Mouse (Mus musculus) granulocyte monocyte progenitor cell, adult 5-6 weeks (primary cell): ENCODE data around the gene Gm5089. TPM values are rescaled to one million over a fixed set of nuclear protein-coding genes. Genes with fewer than 3 reads are reported as not detected.

Source experiments
- ATAC-seq: replicated peaks from 2 replicates; pipeline ENCODE4 v1.8.0; 2016; ENCODE audit warnings: mild to moderate bottlenecking, moderate TSS enrichment, inconsistent platforms; ENCODE audit not compliant: poor library complexity, severe bottlenecking
- total RNA-seq, 2 experiments: library from RNA; stranded (forward) in 1 of 2; stranded (reverse) in 1 of 2; fragments of 200-712, 200-1000 nt in 1 of 2; fragments of >200 nt in 1 of 2; fragmentation: Nextera tagmentation in 1 of 2; gene quantifications; 2 replicates each; pipeline ENCODE4 v1.2.3; 2014 to 2017

Gene Gm5089
- total RNA-seq, 2 experiments from 2014 or later, result not detected

DNA sequence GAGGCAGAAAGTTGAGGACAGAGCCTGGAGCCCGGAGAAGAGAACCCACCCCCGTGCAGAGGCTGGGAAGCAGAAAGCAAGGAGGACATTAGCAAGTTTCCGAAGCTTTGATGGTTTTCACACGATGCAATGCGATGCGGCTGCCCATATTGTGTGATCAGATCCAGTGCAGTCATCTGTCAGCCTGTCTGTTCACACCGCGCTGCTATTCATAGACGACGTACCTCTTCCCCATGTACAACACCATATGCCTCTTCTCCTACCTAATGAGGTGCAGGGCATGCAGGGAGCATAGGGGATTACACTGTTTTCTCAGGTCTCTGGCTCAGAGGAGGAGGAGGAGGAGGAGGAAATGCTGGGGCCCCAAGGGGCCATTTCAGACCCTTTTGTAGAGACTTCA lies 14.1 kb downstream of the Gm5089 start:
- no peak for ATAC-seq

DNA sequence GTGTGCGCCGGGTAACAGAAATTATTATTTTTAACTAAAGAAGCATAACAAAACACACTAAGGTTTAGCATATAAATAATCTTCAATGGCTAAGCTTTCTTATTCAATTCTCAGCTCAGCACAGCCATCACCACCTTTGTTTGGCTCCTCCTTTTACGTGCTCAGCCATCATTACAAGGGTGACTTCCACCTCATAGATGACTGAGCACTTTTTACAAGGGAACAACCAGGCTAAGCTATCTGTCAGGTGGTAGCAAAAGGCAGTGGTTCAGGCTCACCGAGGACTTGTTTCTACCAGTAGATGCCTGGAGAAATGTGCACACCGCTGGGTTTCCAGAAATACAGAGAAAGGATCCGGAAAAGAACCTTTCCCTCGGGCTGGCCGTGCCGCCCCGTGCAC lies 16.9 kb downstream of the Gm5089 start:
- ATAC-seq, result no peak

DNA sequence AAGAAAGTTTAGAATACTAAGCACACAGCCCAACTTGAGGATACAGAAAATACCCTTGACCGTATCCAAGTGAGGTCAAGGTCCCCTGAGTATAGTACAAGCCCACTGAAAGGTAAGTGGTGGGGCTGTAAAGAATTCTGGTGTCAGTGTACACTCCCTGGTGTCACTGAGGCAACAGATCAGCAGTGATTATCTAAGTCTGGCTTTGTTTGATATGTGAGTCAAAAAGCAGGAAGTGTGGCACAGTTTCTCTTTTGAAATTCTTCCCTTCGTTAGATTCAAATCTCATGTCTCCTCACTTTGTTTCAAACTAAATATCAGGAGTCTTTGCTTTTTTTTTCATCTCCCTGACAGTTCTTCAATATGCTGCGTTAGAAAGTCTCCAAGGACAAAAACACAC lies 18.4 kb downstream of the Gm5089 start:
- ATAC-seq, result no peak

DNA sequence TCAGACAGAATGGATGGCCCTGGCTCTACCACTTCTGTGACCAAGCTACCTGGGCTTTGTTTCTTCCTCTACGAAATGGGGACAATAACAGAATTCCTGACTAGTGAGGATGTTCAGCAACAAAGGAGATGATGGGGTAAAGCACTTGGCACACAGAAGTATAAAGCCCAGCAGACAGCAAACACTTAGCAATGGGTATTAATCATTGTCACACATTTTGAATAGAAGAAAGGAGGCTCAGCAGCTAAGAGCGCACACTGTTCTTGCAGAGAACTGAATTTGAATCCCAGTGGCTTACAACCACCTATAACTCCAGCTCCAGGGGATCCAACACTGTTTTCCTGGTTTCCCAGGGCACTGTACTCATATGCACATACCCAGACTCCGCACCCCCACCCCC lies 23.3 kb downstream of the Gm5089 start:
- no peak for ATAC-seq

DNA sequence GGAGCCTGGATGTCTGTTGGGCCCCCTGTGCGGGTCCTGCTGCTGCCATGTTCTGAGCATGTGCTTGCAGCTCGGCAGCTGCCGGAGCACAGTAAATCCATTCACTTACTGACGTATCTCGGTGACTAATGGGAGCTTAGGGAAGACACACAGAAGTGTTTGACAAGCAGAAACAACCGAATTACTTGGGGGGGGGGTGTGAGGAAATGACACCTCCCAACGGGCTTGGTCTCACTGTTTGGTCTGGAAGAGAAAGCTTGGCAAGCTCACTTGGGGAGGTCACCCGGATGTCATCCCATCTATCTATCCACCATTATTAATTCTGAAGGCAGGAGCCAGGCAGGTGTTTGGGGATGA lies 23.7 kb downstream of the Gm5089 start:
- ATAC-seq, result no peak

DNA sequence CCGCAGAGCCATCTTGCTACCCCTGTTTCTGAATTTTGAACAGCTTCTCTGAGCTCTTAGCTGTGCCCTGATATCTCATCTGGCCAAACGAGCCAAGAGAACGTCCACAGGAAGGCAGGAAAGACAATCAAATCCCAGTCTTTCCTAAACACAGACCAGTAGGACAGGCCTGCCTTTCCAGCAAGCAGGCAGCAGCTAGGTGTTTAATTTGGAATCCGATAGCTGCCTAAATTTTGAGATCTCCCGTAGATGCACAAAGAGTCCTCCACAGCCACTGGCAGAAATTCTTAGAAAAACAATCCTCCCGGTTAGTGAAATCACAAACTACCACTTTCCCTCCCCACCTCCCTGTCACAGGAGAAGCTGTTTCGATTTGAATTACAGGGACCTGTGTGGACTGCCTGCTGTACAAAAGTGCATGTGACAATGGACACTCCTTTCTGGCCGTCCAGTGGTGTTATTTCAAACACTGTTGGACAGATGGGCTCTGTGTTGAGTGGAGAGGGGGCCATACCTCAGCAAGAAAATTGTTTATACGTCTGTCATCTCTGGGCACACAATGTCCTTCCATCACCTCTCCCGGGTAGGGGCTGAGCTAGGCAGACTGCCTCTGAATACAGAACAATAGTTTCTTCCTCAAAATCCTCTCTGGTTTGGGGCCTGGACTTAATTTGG lies 24.2 kb downstream of the Gm5089 start:
- ATAC-seq, result no peak

DNA sequence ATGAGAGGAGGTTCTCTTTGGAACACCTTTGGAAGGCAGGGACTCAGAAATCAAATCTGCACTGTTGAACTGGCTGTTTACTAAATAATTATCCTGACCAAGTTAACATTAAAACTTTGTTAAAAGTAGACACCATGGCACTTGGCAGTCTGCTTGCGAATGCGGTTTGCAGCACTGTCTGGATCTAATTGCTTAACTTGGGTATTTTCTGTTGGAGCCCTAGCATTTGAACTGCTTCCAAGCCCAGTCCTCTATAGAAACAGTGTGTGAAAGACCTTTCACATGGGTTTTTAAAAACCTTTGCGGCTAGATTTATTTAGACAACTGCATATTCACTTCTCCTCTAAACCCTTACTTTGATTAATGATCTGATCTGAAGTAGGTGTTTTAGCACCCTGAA lies 26.5 kb downstream of the Gm5089 start:
- no peak for ATAC-seq

DNA sequence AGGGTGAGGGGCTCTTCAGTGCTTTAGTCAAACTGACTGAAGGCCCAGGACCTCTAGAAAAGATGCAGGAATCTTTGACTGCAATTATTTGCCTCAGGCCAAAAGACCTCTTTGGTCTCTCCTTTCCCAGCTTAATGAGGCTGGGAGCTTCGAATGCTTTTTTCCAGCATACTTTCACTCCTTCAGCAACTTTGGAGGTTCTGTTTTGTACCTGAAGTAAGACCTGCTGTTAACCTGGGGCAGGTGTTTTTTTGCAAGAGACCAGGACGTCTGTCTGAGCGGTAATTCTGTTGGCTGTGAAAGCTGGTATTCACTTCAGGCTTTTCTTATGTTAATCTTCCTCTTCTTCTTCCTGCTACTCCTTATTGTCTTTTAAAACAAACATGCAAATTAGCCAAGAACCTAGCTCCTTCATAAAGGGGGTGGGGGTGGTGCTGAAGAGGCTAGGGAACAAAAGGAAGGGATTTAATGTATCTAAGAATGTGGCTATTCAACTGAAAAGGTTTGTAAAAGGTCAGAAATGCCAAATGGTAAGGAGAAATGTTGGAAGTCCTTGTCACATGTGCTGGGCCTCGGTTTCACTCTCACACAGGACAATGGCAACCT lies 34.6 kb downstream of the Gm5089 start:
- ATAC-seq, result no peak

DNA sequence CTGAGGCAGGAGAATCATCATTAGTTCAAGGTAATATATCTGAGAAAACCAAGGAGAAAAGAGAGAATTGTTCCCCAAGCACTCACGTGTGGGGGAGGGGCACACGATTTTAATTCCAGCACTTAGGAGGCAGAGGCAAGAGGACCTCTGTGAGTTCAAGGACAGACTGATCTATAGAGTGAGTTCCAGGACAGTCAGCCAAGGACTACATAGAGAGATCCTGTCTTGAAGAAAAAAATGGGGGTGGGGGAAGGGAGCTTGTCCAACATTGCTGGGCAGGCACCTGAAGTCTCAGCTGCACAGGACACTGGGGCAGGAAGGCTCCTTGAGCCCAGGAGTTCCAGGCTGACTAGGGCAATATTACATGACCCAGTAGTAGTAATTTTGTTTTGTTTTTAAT lies 36.1 kb downstream of the Gm5089 start:
- no peak for ATAC-seq

DNA sequence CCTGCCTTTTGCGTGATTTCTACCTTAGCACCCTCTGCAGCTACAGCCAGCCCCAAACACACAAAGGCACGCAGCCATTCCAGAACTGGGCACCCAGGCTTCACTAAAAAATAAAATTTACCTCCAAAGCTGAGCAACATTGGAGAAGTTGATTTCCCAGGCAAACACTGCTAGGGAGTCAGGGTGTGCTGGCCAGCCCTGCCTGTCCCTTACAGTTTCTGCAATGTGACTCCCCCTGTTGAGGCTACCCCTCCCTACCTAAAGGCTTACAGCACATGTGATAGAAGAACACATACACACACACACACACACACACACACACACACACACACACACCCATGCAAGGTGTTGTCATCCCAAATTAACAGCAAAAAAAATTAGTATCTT lies 37.4 kb downstream of the Gm5089 start:
- no peak for ATAC-seq

DNA sequence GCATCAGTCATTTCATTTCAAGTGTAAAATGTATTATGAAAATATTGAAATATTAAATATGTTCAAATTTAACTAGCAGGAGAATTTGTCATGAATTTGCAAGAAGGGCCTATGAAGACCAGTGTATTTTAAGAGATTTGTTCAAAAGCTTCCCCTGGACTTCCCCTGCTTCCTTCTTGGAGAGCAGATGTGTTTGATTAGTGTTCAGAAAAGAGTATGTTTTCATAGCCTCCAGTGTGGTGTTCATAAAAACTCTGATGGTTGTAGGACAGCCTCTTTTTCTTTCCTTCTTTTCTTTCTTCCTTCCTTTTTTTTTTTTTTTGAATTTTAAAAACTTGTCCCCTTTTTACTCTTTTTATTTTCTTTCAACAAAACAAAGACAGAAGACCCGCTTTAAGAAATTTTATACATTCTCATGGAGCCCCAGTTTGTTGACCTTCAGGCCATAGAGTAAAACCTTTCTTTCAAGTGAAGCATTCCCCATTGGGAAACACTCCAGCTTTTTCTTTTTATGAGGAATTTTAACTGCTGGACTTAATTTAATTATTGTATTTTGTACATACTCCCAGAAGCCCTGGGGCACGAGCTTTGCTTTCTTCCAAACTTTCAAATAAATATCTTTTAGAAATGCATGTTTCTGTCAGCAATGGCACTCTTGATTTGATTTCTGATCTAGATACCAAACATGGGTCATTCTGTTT lies 37.9 kb downstream of the Gm5089 start:
- no peak for ATAC-seq

DNA sequence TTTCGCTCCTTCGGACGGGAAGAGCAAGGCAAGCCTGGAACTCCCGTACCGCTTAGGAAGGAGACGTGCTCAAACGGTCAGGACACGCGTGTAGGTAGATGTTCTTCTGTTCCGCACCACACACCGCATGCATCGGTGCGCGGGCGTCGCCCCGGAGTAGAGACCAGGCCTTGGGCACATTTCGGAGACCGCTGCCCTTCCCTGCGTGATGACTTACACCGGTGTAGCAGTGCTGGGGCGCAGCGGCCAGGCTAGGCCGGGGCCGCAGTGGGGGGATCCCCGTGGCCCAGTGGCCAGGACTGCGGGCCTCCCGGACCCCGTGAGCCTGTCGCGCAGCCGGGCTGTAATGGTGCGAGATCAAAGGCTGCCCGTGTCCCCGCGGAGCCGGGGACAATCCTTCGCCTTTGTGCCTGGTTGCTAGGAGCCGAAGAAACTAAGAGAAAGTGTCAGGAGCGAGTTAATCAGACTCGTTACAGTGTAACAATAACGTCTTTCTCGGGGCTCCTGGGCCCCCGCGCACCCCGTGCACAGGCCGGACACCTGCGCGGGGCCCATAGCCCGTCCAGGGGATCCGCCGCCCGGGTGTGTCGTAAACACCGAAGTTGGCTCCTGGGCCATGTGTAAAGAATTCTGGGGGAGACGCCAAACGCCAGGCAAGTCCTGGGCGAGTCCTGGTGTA lies 44.2 kb downstream of the Gm5089 start:
- ATAC-seq, result peak; percentile 45

DNA sequence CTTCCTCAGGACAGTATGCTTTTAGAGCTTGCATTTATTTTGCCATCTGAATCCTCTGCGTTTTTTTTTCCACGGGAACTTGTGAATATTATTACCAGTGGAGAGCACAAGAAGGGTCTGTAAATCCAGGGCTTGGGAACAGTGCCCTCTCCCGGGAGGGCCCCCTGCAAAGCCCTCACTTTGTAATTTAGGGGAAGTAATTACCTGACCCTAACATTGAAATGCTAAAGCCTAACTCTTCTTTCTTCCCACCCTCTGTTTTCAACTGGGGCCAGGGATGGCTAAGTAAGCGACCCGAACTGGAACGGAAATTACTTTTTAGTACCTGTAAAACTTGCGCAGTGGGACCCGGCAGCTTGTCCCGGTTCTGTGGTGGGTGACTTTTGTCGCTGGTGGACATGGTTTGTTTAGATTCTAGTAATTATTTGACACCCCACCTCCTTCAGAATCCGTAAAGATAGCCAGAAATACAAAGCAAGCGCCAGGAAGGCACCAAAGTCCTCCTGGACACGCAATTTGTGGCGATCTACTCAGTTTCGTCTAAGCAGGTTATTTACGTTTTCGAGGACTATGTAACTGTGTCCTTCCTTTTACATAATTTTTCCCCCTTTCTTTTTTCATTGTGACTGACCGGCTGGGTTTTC lies 44.9 kb downstream of the Gm5089 start:
- ATAC-seq, result no peak; the same call in 1 of the 2 replicates

DNA sequence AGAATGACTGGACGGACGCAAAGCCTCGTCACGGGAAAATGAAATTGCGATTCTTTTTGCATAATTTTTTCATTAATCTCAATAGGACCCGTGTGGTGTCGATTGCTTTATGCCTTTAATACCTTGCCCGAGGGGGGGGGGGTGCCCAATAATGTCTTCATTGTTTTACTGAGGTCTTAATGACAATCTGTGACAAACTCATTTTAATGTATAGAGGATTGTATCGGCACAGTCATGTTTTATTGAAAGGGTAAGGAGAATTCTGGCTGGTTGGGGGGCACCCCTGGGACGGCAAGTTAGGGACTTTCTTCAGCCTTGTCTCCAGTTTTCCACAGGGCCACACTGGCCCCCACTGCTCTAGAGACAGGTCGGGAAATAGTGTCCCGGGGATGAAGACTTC lies 45.7 kb downstream of the Gm5089 start:
- no peak for ATAC-seq

DNA sequence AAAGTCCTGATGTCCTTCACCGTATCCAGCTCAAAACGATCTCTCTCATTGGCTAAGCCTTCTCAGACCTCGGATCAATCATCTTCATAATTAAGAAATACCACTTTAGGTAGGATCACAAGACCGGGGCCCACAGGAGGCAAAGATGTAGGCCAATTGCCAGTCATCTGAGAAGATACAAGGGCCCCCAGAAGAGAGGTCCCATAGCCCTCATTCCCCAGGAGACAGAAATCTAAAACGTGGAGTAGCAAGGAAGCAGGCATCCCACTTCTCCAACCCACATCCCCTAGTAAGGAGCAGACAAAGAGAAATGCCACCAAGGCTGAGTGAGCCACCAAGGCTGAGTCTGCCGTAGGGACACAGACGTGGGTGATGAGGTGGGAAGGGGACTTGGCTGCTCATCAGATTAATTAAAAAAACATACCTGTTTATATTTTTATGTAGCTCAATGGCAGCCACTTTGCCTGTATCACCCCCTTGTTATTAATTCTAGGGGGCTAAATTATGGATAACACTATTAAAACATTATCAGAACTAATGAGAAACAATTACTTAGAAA lies 46.2 kb downstream of the Gm5089 start:
- no peak for ATAC-seq

DNA sequence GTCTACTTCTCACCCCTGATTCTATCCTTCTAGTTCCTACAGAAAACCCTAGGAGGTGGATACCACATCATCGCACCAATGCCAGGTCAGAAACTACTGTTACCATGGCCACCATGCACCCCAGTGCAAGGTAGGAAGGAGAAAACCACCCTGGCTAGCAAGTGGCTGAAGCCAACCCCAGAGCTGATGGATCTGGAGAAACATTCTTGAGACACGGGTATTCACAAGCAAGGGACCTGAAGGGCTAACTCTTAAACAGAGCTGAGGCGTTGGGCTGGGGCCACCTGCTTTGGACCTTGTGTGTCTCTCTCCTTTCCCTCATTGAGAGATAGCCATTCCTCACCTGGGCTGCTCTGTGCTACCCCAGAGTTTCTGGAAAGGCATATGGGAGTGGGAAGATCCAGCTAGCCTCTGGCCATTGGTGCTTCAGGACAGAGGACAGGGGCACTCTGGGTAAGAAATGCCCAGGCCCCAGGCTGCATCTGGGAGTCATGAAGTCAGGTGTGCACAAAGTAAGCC lies 47.4 kb downstream of the Gm5089 start:
- ATAC-seq, result no peak

DNA sequence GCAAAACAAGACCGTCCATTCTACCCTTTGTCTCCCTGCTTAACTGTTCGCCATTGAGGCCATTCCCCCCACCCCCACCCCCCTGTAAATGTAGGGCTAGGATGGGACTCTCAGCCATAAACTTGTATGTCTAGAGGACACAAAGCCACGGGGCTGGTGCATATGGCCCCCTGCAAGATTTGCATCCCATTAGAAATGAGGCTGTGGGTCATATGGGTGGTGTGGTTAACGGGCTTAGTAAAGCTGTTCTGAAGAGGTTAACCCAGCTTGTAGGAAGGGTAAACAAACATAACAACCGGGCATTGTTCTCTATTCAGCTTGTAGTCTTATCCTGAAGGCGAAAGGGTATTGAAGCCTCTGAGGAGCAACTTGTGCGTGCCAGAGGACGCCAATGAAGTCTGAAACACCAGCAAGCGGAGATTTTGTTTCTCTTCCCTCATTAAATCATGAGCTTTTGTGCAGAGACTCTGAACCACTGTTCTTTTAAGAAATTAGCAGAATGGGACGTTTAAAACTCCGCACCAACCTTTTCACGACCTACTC lies 48.1 kb downstream of the Gm5089 start:
- no peak for ATAC-seq

DNA sequence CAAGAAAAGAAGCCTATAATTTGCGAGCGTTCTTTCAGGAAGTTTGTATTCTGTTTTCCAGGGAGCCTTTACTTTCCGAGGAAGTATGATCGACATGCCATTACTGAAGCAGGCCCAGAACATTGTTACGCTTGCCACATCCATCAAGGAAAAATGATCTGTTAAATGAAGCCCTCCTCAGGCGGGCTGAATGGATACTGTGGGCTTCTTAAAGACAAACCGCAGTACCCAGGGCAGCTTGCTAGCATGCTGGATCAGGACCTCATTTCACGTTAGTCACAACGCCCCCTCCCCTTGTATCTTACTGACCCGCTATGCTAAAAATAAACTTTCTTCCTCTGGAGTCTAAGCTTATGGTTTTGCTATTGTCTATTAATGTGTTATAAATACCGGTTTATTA lies 49.0 kb downstream of the Gm5089 start:
- no peak for ATAC-seq

DNA sequence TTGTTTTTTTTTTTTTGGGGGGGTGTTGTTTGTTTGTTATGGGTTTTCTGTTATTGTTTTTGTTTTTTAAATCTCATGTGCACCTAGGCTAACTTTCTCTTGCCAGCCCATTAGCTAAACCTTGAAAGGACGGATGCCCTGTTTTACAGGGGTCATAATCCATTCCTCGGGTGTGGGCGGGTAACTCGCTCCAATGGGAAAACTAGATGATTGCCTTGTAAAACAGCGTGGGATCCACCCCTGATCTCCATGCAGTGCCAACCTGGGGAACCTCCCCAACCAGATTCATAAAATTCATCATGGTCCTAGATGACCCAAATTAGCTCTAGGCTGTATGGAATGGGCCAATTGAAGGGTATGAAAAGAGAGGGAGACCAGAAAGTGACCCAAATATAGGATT lies 51.0 kb downstream of the Gm5089 start:
- no peak for ATAC-seq

DNA sequence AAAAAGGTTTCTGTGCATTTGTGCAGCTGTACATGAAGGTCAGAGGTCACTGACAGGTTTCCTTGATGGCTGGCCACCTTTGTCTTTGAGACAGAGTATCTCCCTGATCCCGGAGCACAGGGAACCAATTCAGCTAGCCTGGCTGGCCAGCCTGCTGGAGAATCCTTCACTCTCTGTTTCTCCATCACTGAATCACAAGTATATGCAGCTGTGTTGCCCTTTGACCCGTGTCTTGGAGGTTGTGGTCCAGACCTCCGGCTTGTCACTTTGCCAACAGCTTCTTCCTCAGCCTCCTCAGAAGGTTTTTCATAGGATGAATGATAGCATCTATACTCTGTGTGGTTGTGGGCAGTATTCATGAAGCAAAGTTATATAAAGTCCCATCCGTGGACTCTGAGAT lies 52.2 kb downstream of the Gm5089 start:
- no peak for ATAC-seq
